Mouse (Mus musculus): ENCODE measurements at regions not wholly inside any gene's neighbourhood (a gene's known extent, or its start where the extent isn't known, plus 50 kb on each side); places are given as distances from the start of the nearest gene placed in this dataset.

DNA sequence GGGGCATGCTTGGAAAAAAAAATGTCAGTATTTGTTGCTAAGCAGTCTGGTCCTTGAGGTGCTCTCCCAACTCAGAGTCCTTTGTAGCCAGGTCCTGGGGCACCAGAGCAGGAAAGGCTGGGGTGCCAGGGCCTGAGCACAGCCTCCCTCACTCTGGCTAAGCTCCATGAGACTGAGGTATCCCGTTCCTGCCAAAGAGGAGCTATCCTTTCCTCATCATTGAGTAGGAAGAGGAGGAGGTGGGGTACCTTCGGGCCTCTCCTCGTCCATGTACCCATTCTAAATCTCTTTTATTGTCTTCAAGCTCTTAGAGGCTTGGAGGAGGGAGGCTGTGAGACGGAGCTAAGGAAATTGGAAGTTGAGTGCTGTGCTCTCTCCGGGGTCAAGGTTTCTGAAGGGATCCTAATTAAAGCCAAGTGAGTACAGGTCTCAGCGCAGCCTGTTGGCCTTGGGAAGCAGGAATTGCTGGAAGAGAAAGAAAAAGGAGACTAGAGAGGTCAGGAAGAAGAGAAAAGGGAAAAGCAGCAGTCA lies 435.6 kb upstream of the Zmiz1 start:
- no peak overlapping the region for H3K27ac ChIP-seq (ENCODE audit: insufficient read depth, low read depth, low read length)
- TF ChIP-seq CTCF (IDR thresholded peaks at IDR 0.05; ENCODE audit: insufficient read depth, low read depth, low read length) (no peak), POLR2A (IDR thresholded peaks at IDR 0.05; ENCODE audit: insufficient read depth, low read depth, low read length) (no peak)
- H3K4me3 ChIP-seq (ENCODE audit: insufficient read depth, low read depth, low read length) = no peak overlapping the region
- no peaks in the 10 kb centered on the region; the same call in 1 of the 2 replicates for H3K4me1 ChIP-seq (ENCODE audit: control insufficient read depth, insufficient read depth, low read length)
- 85% methylated on average over 6 of the region's 6 CpGs for WGBS

DNA sequence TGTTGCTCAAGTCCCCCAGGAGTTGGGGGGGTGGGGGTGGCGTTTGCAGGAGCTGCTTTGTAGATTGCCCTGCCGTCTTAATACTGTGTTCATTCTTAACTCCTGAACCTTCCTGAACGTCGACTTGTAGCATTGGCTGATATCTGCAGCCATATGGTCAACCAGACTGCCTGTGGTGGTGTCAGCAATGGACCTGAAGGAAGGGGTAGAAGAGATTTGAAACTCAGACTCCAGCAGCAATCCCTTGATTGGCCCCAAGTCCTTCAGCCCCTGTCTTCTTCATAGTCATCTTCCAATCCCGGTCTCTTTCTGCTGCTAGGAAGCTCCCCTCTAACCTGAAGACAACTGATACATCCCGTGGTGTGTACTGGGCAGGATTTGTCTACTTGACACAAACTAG lies 433.9 kb upstream of the Zmiz1 start:
- H3K4me1 ChIP-seq (ENCODE audit: control insufficient read depth, insufficient read depth, low read length) = no peaks in the 10 kb centered on the region; the same call in 1 of the 2 replicates
- H3K27ac ChIP-seq (ENCODE audit: insufficient read depth, low read depth, low read length) = no peak overlapping the region
- 95% methylated on average over 6 of the region's 6 CpGs for WGBS
- TF ChIP-seq CTCF (IDR thresholded peaks at IDR 0.05; ENCODE audit: insufficient read depth, low read depth, low read length) (no peak), POLR2A (IDR thresholded peaks at IDR 0.05; ENCODE audit: insufficient read depth, low read depth, low read length) (no peak)
- H3K4me3 ChIP-seq (ENCODE audit: insufficient read depth, low read depth, low read length) = no peak overlapping the region

DNA sequence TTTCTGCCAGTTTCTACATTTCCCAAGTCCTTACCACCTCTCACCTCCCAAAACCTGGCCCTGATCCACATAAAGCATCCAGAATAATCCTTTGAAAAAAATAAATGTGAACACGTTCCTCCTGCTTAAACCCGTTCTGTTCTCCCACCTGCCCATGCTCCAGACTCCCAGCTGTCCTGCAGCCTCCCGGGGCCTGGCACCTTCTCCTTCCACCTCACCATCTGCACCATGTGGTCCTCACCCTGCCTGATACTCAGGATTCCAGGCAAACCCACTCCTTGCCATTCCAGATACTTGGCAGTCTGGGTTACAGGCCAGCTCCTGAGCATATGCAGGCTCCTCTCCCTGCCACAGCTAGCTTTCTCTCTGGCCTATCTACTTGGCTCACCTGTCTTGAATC lies 431.9 kb upstream of the Zmiz1 start:
- Histone ChIP-seq H3K4me3 (ENCODE audit: insufficient read depth, low read depth, low read length) (no peak overlapping the region), H3K4me1 (ENCODE audit: control insufficient read depth, insufficient read depth, low read length) (peaks cover under 1% of the 10 kb centered on the region; the same call in 1 of the 2 replicates), H3K27ac (ENCODE audit: insufficient read depth, low read depth, low read length) (no peak overlapping the region)
- TF ChIP-seq POLR2A (IDR thresholded peaks at IDR 0.05; ENCODE audit: insufficient read depth, low read depth, low read length) = no peak
- no peak for TF ChIP-seq CTCF (IDR thresholded peaks at IDR 0.05; ENCODE audit: insufficient read depth, low read depth, low read length)
- WGBS = 90% methylated on average over 3 of the region's 3 CpGs

DNA sequence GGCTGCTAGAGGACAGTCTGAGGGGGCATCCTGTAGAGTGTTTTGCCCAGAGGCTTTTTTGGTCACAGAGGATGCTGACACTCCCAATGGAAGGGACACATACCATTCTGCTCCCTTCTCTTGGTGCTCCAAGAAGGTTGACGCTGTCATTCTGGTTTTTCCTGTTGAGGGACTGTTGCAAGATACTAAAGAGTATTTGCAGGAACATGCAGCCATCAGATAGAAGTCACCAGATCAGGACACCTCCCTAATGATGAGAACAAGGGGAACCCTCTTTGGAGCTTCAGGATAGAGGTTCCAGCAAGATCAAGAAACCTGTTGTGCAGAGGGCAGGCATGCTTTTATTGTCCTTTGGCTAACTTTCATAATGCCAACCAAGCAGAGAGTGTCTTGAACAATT lies 431.1 kb upstream of the Zmiz1 start:
- no peak for TF ChIP-seq CTCF (IDR thresholded peaks at IDR 0.05; ENCODE audit: insufficient read depth, low read depth, low read length)
- no peak for TF ChIP-seq POLR2A (IDR thresholded peaks at IDR 0.05; ENCODE audit: insufficient read depth, low read depth, low read length)
- Histone ChIP-seq H3K4me3 (ENCODE audit: insufficient read depth, low read depth, low read length) (no peak overlapping the region), H3K4me1 (ENCODE audit: control insufficient read depth, insufficient read depth, low read length) (peaks cover 3% of the 10 kb centered on the region; the same call in 1 of the 2 replicates), H3K27ac (ENCODE audit: insufficient read depth, low read depth, low read length) (no peak overlapping the region)
- 97% methylated on average over 1 of the region's 1 CpGs for WGBS

- no peak for TF ChIP-seq CTCF (IDR thresholded peaks at IDR 0.05; ENCODE audit: insufficient read depth, low read depth, low read length)
- no peak for TF ChIP-seq POLR2A (IDR thresholded peaks at IDR 0.05; ENCODE audit: insufficient read depth, low read depth, low read length)
- Histone ChIP-seq H3K4me1 (ENCODE audit: control insufficient read depth, insufficient read depth, low read length) (peaks cover 3% of the 10 kb centered on the region; the same call in 1 of the 2 replicates), H3K4me3 (ENCODE audit: insufficient read depth, low read depth, low read length) (no peak overlapping the region), H3K27ac (ENCODE audit: insufficient read depth, low read depth, low read length) (no peak overlapping the region)
- 85% methylated on average over 6 of the region's 6 CpGs for WGBS
These were observed 428.1 kb upstream of the Zmiz1 start for GRCm38 (mm10) chr14:25030881-25031280.

- Histone ChIP-seq H3K4me1 (ENCODE audit: control insufficient read depth, insufficient read depth, low read length) (peaks cover 3% of the 10 kb centered on the region; the same call in 1 of the 2 replicates), H3K4me3 (ENCODE audit: insufficient read depth, low read depth, low read length) (no peak overlapping the region), H3K27ac (ENCODE audit: insufficient read depth, low read depth, low read length) (no peak overlapping the region)
- no peak for TF ChIP-seq CTCF (IDR thresholded peaks at IDR 0.05; ENCODE audit: insufficient read depth, low read depth, low read length)
- no peak for TF ChIP-seq POLR2A (IDR thresholded peaks at IDR 0.05; ENCODE audit: insufficient read depth, low read depth, low read length)
- WGBS = 64% methylated on average over 12 of the region's 12 CpGs
These were observed 427.0 kb upstream of the Zmiz1 start for GRCm38 (mm10) chr14:25031756-25032680.

- no peak overlapping the region for H3K4me3 ChIP-seq (ENCODE audit: insufficient read depth, low read depth, low read length)
- WGBS = 96% methylated on average over 2 of the region's 2 CpGs
- TF ChIP-seq CTCF (IDR thresholded peaks at IDR 0.05; ENCODE audit: insufficient read depth, low read depth, low read length) (no peak), POLR2A (IDR thresholded peaks at IDR 0.05; ENCODE audit: insufficient read depth, low read depth, low read length) (no peak)
- peaks cover 3% of the 10 kb centered on the region; the same call in 1 of the 2 replicates for H3K4me1 ChIP-seq (ENCODE audit: control insufficient read depth, insufficient read depth, low read length)
- no peak overlapping the region for H3K27ac ChIP-seq (ENCODE audit: insufficient read depth, low read depth, low read length)
These were observed 426.1 kb upstream of the Zmiz1 start for GRCm38 (mm10) chr14:25032899-25033298.

DNA sequence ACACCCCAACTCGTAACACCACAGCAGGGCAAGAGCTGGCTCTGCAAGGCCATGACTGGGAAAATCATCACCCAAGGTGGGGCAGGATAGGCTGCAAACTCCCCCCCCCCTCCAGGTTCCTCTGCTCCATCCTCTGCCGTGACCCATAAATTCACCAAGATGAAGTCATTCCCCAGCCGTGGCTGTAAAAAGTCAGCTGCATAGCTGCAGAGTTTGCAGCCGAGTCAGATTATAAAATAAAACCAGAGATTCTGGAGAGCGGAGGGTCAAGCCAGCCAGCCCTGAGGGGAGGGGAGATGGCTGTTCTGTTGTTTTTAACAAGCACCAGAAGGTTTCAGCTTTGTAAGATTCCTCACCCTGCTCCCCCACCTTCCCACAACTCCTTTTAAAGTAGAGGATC lies 416.7 kb upstream of the Zmiz1 start:
- WGBS = 54% methylated on average over 5 of the region's 5 CpGs
- TF ChIP-seq POLR2A (IDR thresholded peaks at IDR 0.05; ENCODE audit: insufficient read depth, low read depth, low read length) (no peak), CTCF (IDR thresholded peaks at IDR 0.05; ENCODE audit: insufficient read depth, low read depth, low read length) (no peak)
- Histone ChIP-seq H3K27ac (ENCODE audit: insufficient read depth, low read depth, low read length) (no peak overlapping the region), H3K4me3 (ENCODE audit: insufficient read depth, low read depth, low read length) (no peak overlapping the region), H3K4me1 (ENCODE audit: control insufficient read depth, insufficient read depth, low read length) (peaks cover 11% of the 10 kb centered on the region)

GRCm38 (mm10) chr14:25044106-25044505 lies 414.9 kb upstream of the Zmiz1 start:
- no peak for TF ChIP-seq POLR2A (IDR thresholded peaks at IDR 0.05; ENCODE audit: insufficient read depth, low read depth, low read length)
- no peak for TF ChIP-seq CTCF (IDR thresholded peaks at IDR 0.05; ENCODE audit: insufficient read depth, low read depth, low read length)

More at GRCm38 (mm10) chr14:25044106-25044505, 414.9 kb upstream of the Zmiz1 start:
- Histone ChIP-seq H3K27ac (ENCODE audit: insufficient read depth, low read depth, low read length) (no peak overlapping the region), H3K4me1 (ENCODE audit: control insufficient read depth, insufficient read depth, low read length) (peaks cover 11% of the 10 kb centered on the region), H3K4me3 (ENCODE audit: insufficient read depth, low read depth, low read length) (no peak overlapping the region)
- 66% methylated on average over 13 of the region's 13 CpGs for WGBS

All from olfactory bulb, adult 2 months (tissue).